Mouse (Mus musculus) heart, embryonic 15.5 days (tissue): Measurements from ENCODE around the gene Phf1. TPM values are rescaled to one million over a fixed set of nuclear protein-coding genes. Genes with fewer than 3 reads are reported as not detected.

Experiments
- ATAC-seq: fragments of 200-750 bp; cut with Nextera tagmentation; replicated peaks from 2 replicates; pipeline ENCODE4 v1.8.0; 2017; ENCODE audit warnings: low read depth, moderate TSS enrichment; ENCODE audit not compliant: insufficient number of reproducible peaks, insufficient read depth, low FRiP score
- H3K27ac ChIP-seq: fragments of 300-500 bp; sonication (generic); 2 replicates; pipeline ENCODE4 v1.5.1; 2015; ENCODE audit warnings: mild to moderate bottlenecking, inconsistent platforms
- H3K27me3 ChIP-seq: fragments of 300-500 bp; sonication (generic); 2 replicates; pipeline ENCODE4 v1.6.1; 2015; ENCODE audit warnings: inconsistent platforms
- H3K36me3 ChIP-seq: fragments of 300-500 bp; sonication (generic); 2 replicates; pipeline ENCODE4 v1.6.1; 2015; ENCODE audit warnings: mild to moderate bottlenecking, inconsistent platforms
- H3K4me1 ChIP-seq: fragments of 300-500 bp; sonication (generic); replicated peaks from 2 replicates; pipeline ENCODE4 v1.6.1; 2015; ENCODE audit warnings: inconsistent platforms
- H3K4me2 ChIP-seq: fragments of 300-500 bp; sonication (generic); 2 replicates; pipeline ENCODE4 v1.6.1; 2015; ENCODE audit warnings: inconsistent platforms, mild to moderate bottlenecking, moderate library complexity
- H3K4me3 ChIP-seq: fragments of 300-500 bp; sonication (generic); 2 replicates; pipeline ENCODE4 v1.5.1; 2015; ENCODE audit warnings: mild to moderate bottlenecking, inconsistent platforms
- H3K9ac ChIP-seq: fragments of 300-500 bp; sonication (generic); 2 replicates; pipeline ENCODE4 v1.6.1; 2015; ENCODE audit warnings: mild to moderate bottlenecking, inconsistent platforms
- H3K9me3 ChIP-seq: fragments of 300-500 bp; sonication (generic); replicated peaks from 2 replicates; pipeline ENCODE4 v1.6.1; 2016; ENCODE audit warnings: inconsistent platforms
- WGBS: fragments of 180-500 bp; shearing (Covaris S2); methylation state at CpG from one replicate; pipeline ENCODE4 v1.1.7; 2015; ENCODE audit warnings: mixed read lengths; 5-methylcytosine and 5-hydroxymethylcytosine counted together
- polyA plus RNA-seq: library from polyadenylated mRNA; unstranded; fragments of >200 nt; fragmentation: Nextera tagmentation; extraction: Ambion mirVana; gene quantifications from 2 replicates; pipeline ENCODE4 v1.2.1, GENCODE M21; 2015

The Phf1 gene
- polyA plus RNA-seq, 1 experiment from 2014 or later: 7.3 TPM

DNA sequence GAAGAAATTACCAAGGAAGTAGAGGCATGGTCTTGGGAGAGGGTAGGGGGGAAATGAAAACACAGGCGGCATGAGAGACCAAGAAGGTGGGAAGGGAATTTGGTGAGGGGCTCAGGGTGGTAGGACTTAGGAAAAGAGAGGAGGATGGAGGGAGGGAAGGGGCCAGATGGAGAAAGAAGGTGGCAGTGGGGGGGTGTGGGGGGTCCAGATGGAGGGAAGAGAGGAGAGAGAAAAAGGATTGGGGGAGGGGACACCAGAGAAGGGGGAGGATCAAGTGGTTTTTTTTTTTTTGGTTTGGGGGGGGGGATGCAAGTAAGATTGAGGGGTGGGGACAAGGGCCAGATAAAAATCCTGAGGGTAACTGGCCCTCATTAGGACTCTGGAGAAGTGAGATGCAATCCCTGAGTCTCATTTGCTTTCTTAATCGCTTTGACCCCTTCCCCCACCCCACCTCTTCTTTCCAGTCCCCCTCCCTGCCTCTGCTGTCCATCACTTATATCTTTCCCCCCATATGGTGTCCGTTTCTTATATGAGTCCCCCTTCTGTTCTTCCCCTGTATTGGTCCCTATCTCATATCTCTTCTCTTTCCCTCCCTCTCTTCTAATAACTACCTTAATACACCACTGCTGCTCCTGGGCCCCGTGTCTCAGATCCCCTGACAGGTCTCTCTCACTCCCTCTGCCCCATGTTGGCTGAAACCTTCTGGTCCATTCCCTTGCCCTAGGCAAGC is 9.2 kb downstream of the Phf1 start:
- H3K27ac ChIP-seq: no peak overlapping the region
- peaks cover 51% of the 10 kb centered on the region for H3K4me1 ChIP-seq
- peak overlapping the region; percentile 49 for H3K4me3 ChIP-seq
- peaks cover 5% of the 10 kb centered on the region; the same call in 1 of the 2 replicates for H3K36me3 ChIP-seq
- H3K9ac ChIP-seq: peak overlapping the region; percentile 44; the same call in 1 of the 2 replicates
- peak overlapping the region; percentile 87 for H3K4me2 ChIP-seq
- no peak for ATAC-seq
- no peaks in the 10 kb centered on the region for H3K27me3 ChIP-seq
- H3K9me3 ChIP-seq: no peaks in the 10 kb centered on the region
- 28% methylated on average over 4 of the region's 4 CpGs for WGBS

DNA sequence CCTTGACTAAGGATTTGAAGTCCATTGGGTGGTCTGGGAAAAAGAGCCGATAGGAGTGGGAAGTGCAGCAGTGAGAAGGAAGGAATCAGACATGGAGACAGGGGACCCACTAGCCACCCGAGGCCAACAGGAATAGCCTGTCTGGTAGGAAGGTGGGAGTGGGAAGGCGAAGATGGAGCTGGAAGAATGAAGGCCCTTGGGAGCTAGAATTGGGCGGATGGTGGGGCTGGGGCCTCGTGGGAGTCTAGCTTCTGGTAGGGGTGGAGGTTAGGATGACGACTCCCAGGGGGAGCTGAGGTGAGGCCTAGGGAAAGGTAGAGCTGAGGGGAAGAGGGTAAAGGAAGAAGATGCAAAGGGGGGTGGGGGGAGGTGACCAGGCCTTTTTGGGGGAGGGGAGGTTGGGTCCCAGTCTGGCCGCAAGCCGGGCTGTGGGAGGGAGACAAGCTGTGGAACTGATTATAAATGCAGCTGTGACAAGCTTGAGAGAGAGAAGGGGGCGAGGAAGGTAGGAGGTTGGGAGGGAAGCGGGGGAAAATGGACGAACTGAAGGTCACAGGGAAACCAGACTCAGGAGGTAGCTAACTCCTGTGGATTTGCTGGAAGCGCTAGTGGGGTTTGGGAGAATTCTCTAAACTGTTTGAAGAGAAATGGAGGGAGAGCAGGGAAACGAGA is 13.1 kb downstream of the Phf1 start:
- Histone ChIP-seq H3K27ac (peak overlapping the region; percentile 72), H3K4me3 (peak overlapping the region; percentile 49), H3K4me1 (peaks cover 44% of the 10 kb centered on the region), H3K9me3 (no peaks in the 10 kb centered on the region), H3K27me3 (no peaks in the 10 kb centered on the region), H3K9ac (peak overlapping the region; percentile 69), H3K4me2 (peak overlapping the region; percentile 73), H3K36me3 (no peaks in the 10 kb centered on the region)
- ATAC-seq: no peak
- 31% methylated on average over 13 of the region's 13 CpGs for WGBS

DNA sequence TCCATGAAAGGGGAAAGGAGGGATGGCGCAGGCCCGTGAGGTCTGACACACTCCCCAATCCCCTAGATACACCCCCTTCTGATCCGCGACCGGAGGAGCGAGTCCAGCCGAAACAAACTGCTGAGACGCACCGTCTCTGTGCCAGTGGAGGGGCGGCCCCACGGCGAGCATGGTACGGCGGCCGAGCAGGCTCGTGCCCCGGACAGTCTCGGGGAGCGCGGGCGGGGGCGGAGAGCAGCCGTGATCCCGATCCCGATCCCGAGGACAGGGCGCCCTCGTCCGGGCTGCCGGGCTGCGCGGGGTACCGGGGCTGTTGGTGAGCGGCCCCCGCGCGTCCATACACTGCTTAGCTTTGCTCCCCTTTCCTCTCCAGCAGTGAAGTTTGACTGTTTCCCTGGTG is 13.7 kb downstream of the Phf1 start:
- Histone ChIP-seq H3K4me2 (peak overlapping the region; percentile 73), H3K9me3 (no peaks in the 10 kb centered on the region), H3K36me3 (no peaks in the 10 kb centered on the region), H3K27me3 (no peaks in the 10 kb centered on the region), H3K9ac (peak overlapping the region; percentile 69), H3K4me3 (peak overlapping the region; percentile 49), H3K27ac (peak overlapping the region; percentile 72), H3K4me1 (peaks cover 46% of the 10 kb centered on the region)
- 3% methylated on average over 28 of the region's 37 CpGs for WGBS
- ATAC-seq: 0 out of 2 replicates have a peak, but pooled peaks have one; percentile 40

DNA sequence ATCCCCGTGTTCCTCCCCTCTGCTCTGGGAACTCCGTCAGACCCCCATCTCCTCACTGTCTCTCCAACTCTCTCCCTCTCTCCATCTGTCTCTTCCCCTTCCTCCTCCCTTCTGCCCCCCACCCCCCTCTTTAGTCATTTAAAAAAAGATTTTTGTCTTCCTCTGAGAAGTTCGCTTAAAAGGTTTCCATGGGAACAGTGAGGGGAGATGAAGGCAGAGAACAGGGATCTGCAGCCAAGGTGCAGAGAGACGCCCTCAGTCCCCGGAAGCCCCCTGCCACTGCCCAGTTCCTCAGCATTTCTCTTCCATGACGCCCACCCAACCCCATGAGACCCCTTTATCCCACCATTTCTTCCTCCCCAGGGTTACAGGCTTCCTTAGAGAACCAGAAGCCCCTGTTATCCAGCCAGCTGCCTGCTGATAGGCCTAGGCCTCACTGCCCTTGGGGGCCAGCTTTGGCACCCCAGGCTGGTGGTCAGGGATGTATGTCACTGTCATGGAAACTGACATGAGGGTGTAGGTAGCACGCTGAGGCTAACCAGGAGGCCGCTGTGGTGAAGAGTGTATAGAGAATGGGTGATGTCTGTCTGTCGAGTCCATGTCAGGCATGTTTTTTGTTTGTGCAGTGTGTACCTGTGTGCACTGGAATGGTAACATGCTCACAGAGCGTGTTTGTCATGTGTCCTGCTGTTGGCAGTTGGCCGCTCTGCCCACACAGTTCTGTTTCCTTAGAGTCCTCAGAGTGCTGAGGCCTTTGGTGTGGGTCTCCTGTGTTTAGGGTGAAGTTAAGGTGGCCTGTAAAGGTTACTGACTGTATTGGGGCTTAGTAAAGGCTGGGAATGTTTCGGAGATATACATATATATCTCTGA is 14.6 kb downstream of the Phf1 start:
- ATAC-seq: no peak
- H3K9me3 ChIP-seq: no peaks in the 10 kb centered on the region
- WGBS: 69% methylated on average over 12 of the region's 12 CpGs
- H3K9ac ChIP-seq: 0 out of 2 replicates have a peak overlapping the region, but pooled peaks have one; percentile 69
- H3K36me3 ChIP-seq: no peaks in the 10 kb centered on the region
- no peaks in the 10 kb centered on the region for H3K27me3 ChIP-seq
- peak overlapping the region; percentile 73 for H3K4me2 ChIP-seq
- H3K4me3 ChIP-seq: peak overlapping the region; percentile 49; the same call in 1 of the 2 replicates
- peak overlapping the region; percentile 72 for H3K27ac ChIP-seq
- H3K4me1 ChIP-seq: peaks cover 52% of the 10 kb centered on the region

DNA sequence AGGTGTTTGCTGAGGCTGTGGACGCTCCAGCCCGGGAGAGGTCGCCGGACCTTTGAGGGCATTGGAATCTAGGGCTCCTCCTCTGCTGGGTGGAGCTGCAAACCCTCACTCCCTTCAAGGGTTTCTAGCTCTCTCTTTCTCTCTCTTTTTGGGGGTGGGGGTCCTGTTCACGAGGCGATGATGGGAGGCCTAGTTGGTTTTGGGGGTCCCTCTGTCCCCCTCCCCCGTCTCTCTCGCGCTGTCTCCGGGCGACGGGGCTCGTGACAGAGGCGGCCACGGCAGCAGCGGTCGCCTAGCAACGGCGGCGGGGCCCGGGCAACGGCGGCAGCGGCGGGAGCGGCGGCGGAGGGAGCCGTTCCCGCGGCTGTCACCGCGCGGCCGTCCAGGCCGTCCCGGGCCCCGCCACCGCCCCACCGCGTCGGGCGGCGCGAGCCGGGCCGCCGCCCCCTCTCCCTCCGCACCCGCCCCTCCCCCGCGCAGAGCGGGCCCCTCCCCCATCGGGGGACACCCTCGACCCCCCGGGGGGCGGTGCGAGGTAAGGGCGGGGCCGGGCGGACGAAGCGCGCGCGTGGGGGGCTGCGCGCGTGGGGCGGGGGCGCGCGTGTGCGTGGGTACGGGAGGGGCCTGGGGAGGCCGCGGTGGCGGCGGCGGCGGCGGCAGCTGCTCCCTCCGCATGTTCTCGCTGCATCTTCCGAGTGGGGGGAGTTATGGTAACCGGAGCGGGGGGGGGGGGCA is 15.6 kb downstream of the Phf1 start:
- Histone ChIP-seq H3K4me1 (peaks cover 62% of the 10 kb centered on the region), H3K36me3 (no peaks in the 10 kb centered on the region), H3K27me3 (no peaks in the 10 kb centered on the region), H3K9ac (peak overlapping the region; percentile 82), H3K27ac (peak overlapping the region; percentile 73), H3K9me3 (no peaks in the 10 kb centered on the region), H3K4me2 (peak overlapping the region; percentile 97), H3K4me3 (peak overlapping the region; percentile 78)
- ATAC-seq: peak; percentile 19; the same call in 1 of the 2 replicates
- WGBS: under 1% methylated on average over 49 of the region's 87 CpGs

DNA sequence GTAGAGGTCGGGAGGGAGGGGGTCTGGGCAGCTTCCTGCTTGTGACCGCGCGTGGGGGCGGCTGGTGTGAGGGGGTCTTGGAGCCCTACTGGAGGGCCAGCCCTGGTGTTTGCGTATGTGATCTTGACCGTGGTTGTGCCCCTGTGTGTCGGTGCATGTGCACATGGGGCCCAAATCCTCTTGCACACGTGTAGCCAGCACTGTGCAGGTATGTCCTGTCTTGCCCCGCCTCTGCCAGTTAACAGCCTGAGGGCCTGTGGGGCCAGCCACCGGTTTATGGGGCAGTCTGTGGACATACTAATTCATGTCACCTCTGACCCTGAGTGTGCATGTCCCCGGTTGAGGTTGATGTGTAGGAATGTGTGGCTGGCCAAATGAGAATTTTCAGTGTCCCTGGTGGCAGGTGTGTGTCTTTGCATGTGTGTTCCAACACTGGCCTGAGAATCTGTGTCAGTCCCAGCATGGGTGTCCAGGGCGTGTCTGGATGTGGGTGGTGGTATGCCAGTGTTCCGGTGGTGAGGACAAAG is 16.3 kb downstream of the Phf1 start:
- no peaks in the 10 kb centered on the region for H3K36me3 ChIP-seq
- no peak for ATAC-seq
- H3K27me3 ChIP-seq: no peaks in the 10 kb centered on the region
- H3K4me2 ChIP-seq: peak overlapping the region; percentile 97
- peaks cover 69% of the 10 kb centered on the region for H3K4me1 ChIP-seq
- H3K9me3 ChIP-seq: no peaks in the 10 kb centered on the region
- peak overlapping the region; percentile 73 for H3K27ac ChIP-seq
- H3K4me3 ChIP-seq: peak overlapping the region; percentile 78
- WGBS: 11% methylated on average over 14 of the region's 14 CpGs
- peak overlapping the region; percentile 82 for H3K9ac ChIP-seq

DNA sequence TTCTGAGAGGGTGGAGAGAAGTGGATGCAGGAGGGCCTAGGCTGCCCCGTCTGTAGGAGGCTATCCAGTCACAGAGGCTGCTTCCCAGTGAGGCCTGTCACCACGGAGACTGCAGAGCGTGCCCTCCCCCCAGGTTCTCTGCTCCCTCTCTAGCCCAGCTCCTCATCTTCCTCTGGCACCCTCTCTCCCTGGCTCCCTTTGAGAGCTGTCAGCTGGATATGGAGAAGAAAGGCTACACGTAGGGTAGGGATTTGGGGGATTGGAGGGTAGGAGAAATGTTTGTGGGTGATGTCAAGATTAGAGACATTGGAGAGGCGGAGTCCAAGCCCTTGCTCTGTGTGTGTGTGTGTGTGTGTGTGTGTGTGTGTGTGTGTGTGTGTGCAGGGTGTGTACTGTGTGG is 17.0 kb downstream of the Phf1 start:
- peak overlapping the region; percentile 73; the same call in 1 of the 2 replicates for H3K27ac ChIP-seq
- H3K9me3 ChIP-seq: no peaks in the 10 kb centered on the region
- H3K4me2 ChIP-seq: peak overlapping the region; percentile 97; the same call in 1 of the 2 replicates
- no peak overlapping the region for H3K4me3 ChIP-seq
- no peaks in the 10 kb centered on the region for H3K27me3 ChIP-seq
- H3K9ac ChIP-seq: no peak overlapping the region
- H3K4me1 ChIP-seq: peaks cover 74% of the 10 kb centered on the region
- no peaks in the 10 kb centered on the region for H3K36me3 ChIP-seq
- no peak for ATAC-seq
- 44% methylated on average over 5 of the region's 5 CpGs for WGBS

DNA sequence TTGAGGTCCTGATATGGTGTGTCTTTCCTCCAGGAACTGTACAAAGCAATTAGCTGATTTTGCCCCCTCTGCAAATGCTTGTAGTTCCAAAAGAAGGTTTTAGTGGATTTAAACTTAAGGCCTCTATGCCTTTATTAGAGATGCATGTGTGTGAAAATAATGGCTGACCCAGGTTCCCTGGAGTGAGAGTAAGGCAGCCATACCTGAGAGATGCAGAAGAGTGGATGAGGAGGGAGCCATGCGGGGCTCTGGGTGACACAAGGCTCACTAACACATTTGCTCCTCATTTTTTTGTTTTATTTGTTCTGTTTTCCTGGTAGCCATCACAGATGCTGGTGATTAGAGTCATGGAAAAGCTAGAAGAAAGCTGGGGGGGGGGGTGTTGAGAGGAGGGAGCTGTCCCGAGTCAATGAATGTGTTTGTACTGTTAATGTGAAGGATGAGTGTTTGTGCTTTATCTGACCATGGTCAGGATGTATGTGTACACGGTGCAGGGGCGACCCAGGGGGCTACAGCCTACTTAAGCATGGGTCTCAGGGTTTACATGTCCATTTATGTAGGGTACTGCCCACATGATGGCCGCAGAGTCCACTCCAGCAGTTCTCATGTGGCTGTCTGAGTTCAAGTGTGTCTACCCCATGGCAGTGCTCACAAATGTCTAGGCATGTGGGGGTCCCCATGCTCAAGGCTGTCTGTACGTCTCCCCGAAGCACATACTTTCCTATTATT is 17.9 kb downstream of the Phf1 start:
- 36% methylated on average over 7 of the region's 7 CpGs for WGBS

DNA sequence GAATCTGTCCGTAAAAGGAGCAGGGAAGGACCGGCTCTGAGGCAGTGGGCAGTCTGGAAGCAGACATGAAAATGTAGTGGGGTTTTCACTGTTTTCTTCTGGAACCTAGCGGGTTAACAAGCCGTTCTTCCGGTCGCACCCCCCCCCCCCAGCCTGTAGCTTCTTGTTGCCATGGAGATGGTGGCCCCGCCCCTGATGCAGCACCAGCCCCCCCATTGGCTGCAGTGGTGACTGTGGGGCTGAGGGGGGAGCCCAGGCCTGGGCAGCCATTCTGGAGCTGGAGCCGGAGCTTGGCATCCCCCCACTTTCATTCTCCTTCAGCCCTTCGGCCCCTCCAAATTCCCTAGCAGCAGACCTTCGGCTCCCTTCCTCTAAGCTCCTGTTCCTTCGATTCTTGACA is 18.6 kb downstream of the Phf1 start:
- Histone ChIP-seq H3K27me3 (no peaks in the 10 kb centered on the region), H3K9me3 (no peaks in the 10 kb centered on the region), H3K4me2 (peak overlapping the region; percentile 65), H3K4me1 (peaks cover 71% of the 10 kb centered on the region), H3K4me3 (peak overlapping the region; percentile 39), H3K36me3 (peaks cover 6% of the 10 kb centered on the region; the same call in 1 of the 2 replicates), H3K9ac (peak overlapping the region; percentile 14; the same call in 1 of the 2 replicates), H3K27ac (no peak overlapping the region)
- 0 out of 2 replicates have a peak, but pooled peaks have one; percentile 24 for ATAC-seq
- 2% methylated on average over 11 of the region's 11 CpGs for WGBS

More for the DNA sequence above, 17.9 kb downstream of the Phf1 start:
- H3K4me3 ChIP-seq: peak overlapping the region; percentile 39
- H3K27me3 ChIP-seq: no peaks in the 10 kb centered on the region
- peak overlapping the region; percentile 65 for H3K4me2 ChIP-seq
- H3K9ac ChIP-seq: no peak overlapping the region
- no peaks in the 10 kb centered on the region for H3K9me3 ChIP-seq
- ATAC-seq: no peak
- peaks cover 77% of the 10 kb centered on the region for H3K4me1 ChIP-seq
- H3K36me3 ChIP-seq: peaks cover 6% of the 10 kb centered on the region; the same call in 1 of the 2 replicates
- H3K27ac ChIP-seq: no peak overlapping the region
